Mouse (Mus musculus): Measurements from ENCODE around the gene Nrd1. TPM values are rescaled to one million over a fixed set of nuclear protein-coding genes. Genes with fewer than 3 reads are reported as not detected.

Nrd1 gene
- polyA plus RNA-seq, 1 experiment from 2014 or later = 65.1 TPM

GRCm38 (mm10) chr4:109021976-109022375, 21.5 kb downstream of the Nrd1 start:
- Histone ChIP-seq H3K9ac (replicated peaks; ENCODE audit: low read length) (no peak overlapping the region), H3K27ac (ENCODE audit: low read length) (no peak overlapping the region), H3K9me3 (ENCODE audit: low read length) (no peaks in the 10 kb centered on the region), H3K27me3 (ENCODE audit: insufficient read depth, low read length) (no peaks in the 10 kb centered on the region), H3K36me3 (ENCODE audit: insufficient read depth, low read length) (peaks cover 12% of the 10 kb centered on the region), H3K4me2 (replicated peaks; ENCODE audit: low read depth, low read length) (no peak overlapping the region), H3K4me1 (ENCODE audit: insufficient read depth, low read length) (no peaks in the 10 kb centered on the region), H3K4me3 (ENCODE audit: low read length) (no peak overlapping the region)
- no peak for ATAC-seq (ENCODE audit: low FRiP score, low TSS enrichment)
- WGBS = 68% methylated on average over 1 of the region's 1 CpGs

DNA sequence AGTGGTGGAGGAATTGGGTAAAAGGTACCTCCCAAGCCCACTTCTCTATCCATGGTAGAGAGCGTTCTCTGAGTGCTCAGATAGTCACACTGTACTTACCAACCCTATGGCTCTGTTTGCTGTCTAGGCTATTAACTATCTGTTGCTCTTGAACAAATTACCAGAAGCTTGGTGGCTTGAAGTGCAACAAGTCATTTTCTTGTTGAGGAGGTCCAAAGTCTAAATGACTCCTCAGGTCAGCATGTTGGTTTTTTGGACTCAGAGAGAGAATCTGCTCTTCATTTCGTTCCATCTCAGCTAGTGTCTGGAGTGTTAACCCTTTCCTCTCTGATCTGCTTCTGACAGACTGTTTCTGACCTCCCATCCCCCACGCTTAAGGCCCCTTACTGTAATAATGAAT, 24.6 kb downstream of the Nrd1 start:
- WGBS = 71% methylated on average over 3 of the region's 3 CpGs
- H3K4me2 ChIP-seq (replicated peaks; ENCODE audit: low read depth, low read length) = no peak overlapping the region
- no peak overlapping the region for H3K9ac ChIP-seq (replicated peaks; ENCODE audit: low read length)
- H3K36me3 ChIP-seq (ENCODE audit: insufficient read depth, low read length) = peaks cover 15% of the 10 kb centered on the region; the same call in 1 of the 2 replicates
- H3K4me1 ChIP-seq (ENCODE audit: insufficient read depth, low read length) = no peaks in the 10 kb centered on the region
- no peak overlapping the region for H3K27ac ChIP-seq (ENCODE audit: low read length)
- H3K27me3 ChIP-seq (ENCODE audit: insufficient read depth, low read length) = no peaks in the 10 kb centered on the region
- no peak for ATAC-seq (ENCODE audit: low FRiP score, low TSS enrichment)
- H3K4me3 ChIP-seq (ENCODE audit: low read length) = no peak overlapping the region
- no peaks in the 10 kb centered on the region for H3K9me3 ChIP-seq (ENCODE audit: low read length)

DNA sequence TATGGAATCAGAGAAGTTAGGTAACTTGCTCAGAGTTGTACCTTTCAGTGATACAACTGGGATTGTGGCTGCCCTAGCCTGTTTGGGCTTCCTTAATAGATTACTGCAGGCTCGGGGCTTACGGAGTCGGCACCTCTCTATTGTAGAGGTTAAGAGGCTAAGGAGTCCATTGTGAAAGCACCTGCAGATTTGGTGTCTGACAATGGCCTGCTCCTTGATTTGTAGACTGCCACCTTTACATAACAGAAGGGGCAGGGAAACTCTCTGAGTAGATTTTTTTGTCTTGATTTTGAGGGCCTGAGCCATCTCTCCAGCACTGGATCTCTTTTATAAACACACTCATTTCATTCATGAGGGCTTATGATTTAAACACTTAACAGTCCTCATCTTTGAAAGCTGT, 26.1 kb downstream of the Nrd1 start:
- Histone ChIP-seq H3K9me3 (ENCODE audit: low read length) (no peaks in the 10 kb centered on the region), H3K4me3 (ENCODE audit: low read length) (no peak overlapping the region), H3K9ac (replicated peaks; ENCODE audit: low read length) (no peak overlapping the region), H3K27me3 (ENCODE audit: insufficient read depth, low read length) (no peaks in the 10 kb centered on the region), H3K4me1 (ENCODE audit: insufficient read depth, low read length) (no peaks in the 10 kb centered on the region), H3K4me2 (replicated peaks; ENCODE audit: low read depth, low read length) (no peak overlapping the region), H3K36me3 (ENCODE audit: insufficient read depth, low read length) (peaks cover 16% of the 10 kb centered on the region; the same call in 1 of the 2 replicates), H3K27ac (ENCODE audit: low read length) (no peak overlapping the region)
- 89% methylated on average over 3 of the region's 3 CpGs for WGBS
- no peak for ATAC-seq (ENCODE audit: low FRiP score, low TSS enrichment)

DNA sequence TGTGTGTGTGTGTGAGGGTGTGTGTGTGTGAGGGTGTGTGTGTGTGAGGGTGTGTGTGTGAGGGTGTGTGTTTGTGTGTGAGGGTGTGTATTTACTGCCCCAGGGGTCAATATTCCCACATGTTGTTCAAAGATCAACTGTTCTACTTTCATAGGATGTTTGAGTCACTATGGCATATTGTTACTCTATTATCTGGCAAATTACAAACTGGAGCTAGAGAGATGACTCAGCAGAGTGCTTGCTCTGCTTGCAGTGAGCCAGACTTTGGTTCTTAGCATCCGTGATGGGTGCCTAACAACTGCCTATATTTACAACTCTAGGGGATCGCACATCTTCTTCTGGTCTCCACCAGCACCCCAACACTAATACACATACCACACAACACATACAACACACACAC, 29.4 kb downstream of the Nrd1 start:
- no peak for ATAC-seq (ENCODE audit: low FRiP score, low TSS enrichment)
- peaks cover 19% of the 10 kb centered on the region; the same call in 1 of the 2 replicates for H3K36me3 ChIP-seq (ENCODE audit: insufficient read depth, low read length)
- 99% methylated on average over 2 of the region's 2 CpGs for WGBS
- no peak overlapping the region for H3K4me3 ChIP-seq (ENCODE audit: low read length)
- no peak overlapping the region for H3K4me2 ChIP-seq (replicated peaks; ENCODE audit: low read depth, low read length)
- no peaks in the 10 kb centered on the region for H3K27me3 ChIP-seq (ENCODE audit: insufficient read depth, low read length)
- no peak overlapping the region for H3K9ac ChIP-seq (replicated peaks; ENCODE audit: low read length)
- no peaks in the 10 kb centered on the region for H3K9me3 ChIP-seq (ENCODE audit: low read length)
- no peak overlapping the region for H3K27ac ChIP-seq (ENCODE audit: low read length)
- no peaks in the 10 kb centered on the region for H3K4me1 ChIP-seq (ENCODE audit: insufficient read depth, low read length)

DNA sequence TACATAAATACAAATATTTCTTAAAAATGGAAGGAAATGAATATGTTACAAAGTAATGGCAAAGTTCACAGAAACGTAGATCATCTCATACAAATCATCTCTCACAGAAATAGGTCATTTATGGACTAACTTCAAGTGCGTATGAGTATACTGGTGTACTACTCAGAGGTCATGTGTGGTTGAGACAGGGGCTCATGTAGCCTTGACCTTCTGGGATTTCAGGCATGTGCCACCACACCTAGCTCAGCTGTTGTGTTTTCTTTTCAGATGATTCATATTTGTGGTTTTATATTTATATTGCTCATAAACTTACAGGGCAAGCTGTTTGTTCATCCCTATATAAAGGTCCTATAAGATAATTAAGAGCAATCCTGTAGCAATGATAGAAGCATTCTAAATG, 29.8 kb downstream of the Nrd1 start:
- H3K4me2 ChIP-seq (replicated peaks; ENCODE audit: low read depth, low read length) = no peak overlapping the region
- no peaks in the 10 kb centered on the region for H3K4me1 ChIP-seq (ENCODE audit: insufficient read depth, low read length)
- ATAC-seq (ENCODE audit: low FRiP score, low TSS enrichment) = no peak
- no peak overlapping the region for H3K4me3 ChIP-seq (ENCODE audit: low read length)
- H3K36me3 ChIP-seq (ENCODE audit: insufficient read depth, low read length) = peaks cover 19% of the 10 kb centered on the region; the same call in 1 of the 2 replicates
- H3K9me3 ChIP-seq (ENCODE audit: low read length) = no peaks in the 10 kb centered on the region
- WGBS = 96% methylated on average over 2 of the region's 2 CpGs
- no peak overlapping the region for H3K27ac ChIP-seq (ENCODE audit: low read length)
- no peak overlapping the region for H3K9ac ChIP-seq (replicated peaks; ENCODE audit: low read length)
- no peaks in the 10 kb centered on the region for H3K27me3 ChIP-seq (ENCODE audit: insufficient read depth, low read length)

DNA sequence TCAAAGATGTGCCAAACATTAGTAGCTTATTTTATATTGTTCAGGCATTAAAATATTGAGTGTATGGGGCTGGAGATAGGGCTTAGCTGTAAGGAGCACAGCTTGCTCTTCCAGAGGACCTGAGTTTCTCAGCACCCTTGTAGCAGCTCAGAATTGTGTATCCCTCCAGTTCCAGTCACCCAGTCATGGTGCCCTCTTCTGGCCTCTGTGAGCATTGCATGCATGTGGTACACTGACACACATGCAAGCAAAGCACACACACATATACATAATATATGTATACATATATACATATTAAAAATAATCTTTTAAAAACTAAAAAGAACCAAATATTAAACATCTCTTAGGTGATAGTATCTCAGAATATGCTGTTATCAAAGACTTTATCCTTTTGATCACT, 35.9 kb downstream of the Nrd1 start:
- no peak overlapping the region for H3K9ac ChIP-seq (replicated peaks; ENCODE audit: low read length)
- no peaks in the 10 kb centered on the region for H3K4me1 ChIP-seq (ENCODE audit: insufficient read depth, low read length)
- H3K36me3 ChIP-seq (ENCODE audit: insufficient read depth, low read length) = peaks cover 31% of the 10 kb centered on the region
- H3K4me3 ChIP-seq (ENCODE audit: low read length) = no peak overlapping the region
- H3K4me2 ChIP-seq (replicated peaks; ENCODE audit: low read depth, low read length) = no peak overlapping the region
- no peaks in the 10 kb centered on the region for H3K27me3 ChIP-seq (ENCODE audit: insufficient read depth, low read length)
- H3K27ac ChIP-seq (ENCODE audit: low read length) = no peak overlapping the region
- no peaks in the 10 kb centered on the region for H3K9me3 ChIP-seq (ENCODE audit: low read length)
- no peak for ATAC-seq (ENCODE audit: low FRiP score, low TSS enrichment)

GRCm38 (mm10) chr4:109042739-109043138, 42.3 kb downstream of the Nrd1 start:
- WGBS = 86% methylated on average over 4 of the region's 4 CpGs
- Histone ChIP-seq H3K9ac (replicated peaks; ENCODE audit: low read length) (no peak overlapping the region), H3K27ac (ENCODE audit: low read length) (no peak overlapping the region), H3K36me3 (ENCODE audit: insufficient read depth, low read length) (peaks cover 59% of the 10 kb centered on the region), H3K27me3 (ENCODE audit: insufficient read depth, low read length) (no peaks in the 10 kb centered on the region), H3K4me3 (ENCODE audit: low read length) (no peak overlapping the region), H3K4me2 (replicated peaks; ENCODE audit: low read depth, low read length) (no peak overlapping the region), H3K9me3 (ENCODE audit: low read length) (no peaks in the 10 kb centered on the region), H3K4me1 (ENCODE audit: insufficient read depth, low read length) (no peaks in the 10 kb centered on the region)
- ATAC-seq (ENCODE audit: low FRiP score, low TSS enrichment) = no peak

- WGBS = 63% methylated on average over 5 of the region's 5 CpGs
- Histone ChIP-seq H3K4me1 (ENCODE audit: insufficient read depth, low read length) (no peaks in the 10 kb centered on the region), H3K4me3 (ENCODE audit: low read length) (no peak overlapping the region), H3K9me3 (ENCODE audit: low read length) (no peaks in the 10 kb centered on the region), H3K27ac (ENCODE audit: low read length) (no peak overlapping the region), H3K4me2 (replicated peaks; ENCODE audit: low read depth, low read length) (no peak overlapping the region), H3K27me3 (ENCODE audit: insufficient read depth, low read length) (no peaks in the 10 kb centered on the region), H3K9ac (replicated peaks; ENCODE audit: low read length) (no peak overlapping the region), H3K36me3 (ENCODE audit: insufficient read depth, low read length) (peaks cover 59% of the 10 kb centered on the region)
- ATAC-seq (ENCODE audit: low FRiP score, low TSS enrichment) = no peak
Observed at GRCm38 (mm10) chr4:109043294-109043693, 42.8 kb downstream of the Nrd1 start.

DNA sequence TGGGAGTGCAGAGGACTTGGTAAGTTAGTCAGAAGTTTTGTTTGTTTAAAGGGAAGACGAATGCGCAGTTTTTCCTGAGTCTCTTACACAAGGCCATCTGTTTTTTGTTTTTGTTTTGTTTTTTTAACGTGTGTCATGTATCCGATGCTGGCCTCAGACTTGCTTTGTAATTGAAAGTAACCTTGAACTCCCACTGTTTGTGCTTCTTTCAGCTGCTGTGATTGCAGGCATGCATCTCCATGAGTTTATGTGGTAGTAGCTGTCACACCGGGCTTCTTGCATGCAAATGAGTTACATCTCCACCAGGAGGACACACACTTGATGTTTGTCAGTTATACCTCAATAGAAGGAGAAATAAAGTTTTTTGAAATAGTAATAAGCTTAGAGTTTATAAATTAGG, 43.3 kb downstream of the Nrd1 start:
- 62% methylated on average over 5 of the region's 5 CpGs for WGBS
- no peak overlapping the region for H3K4me2 ChIP-seq (replicated peaks; ENCODE audit: low read depth, low read length)
- no peaks in the 10 kb centered on the region for H3K27me3 ChIP-seq (ENCODE audit: insufficient read depth, low read length)
- no peak overlapping the region for H3K27ac ChIP-seq (ENCODE audit: low read length)
- H3K9ac ChIP-seq (replicated peaks; ENCODE audit: low read length) = no peak overlapping the region
- H3K4me1 ChIP-seq (ENCODE audit: insufficient read depth, low read length) = no peaks in the 10 kb centered on the region
- no peaks in the 10 kb centered on the region for H3K9me3 ChIP-seq (ENCODE audit: low read length)
- ATAC-seq (ENCODE audit: low FRiP score, low TSS enrichment) = no peak
- H3K36me3 ChIP-seq (ENCODE audit: insufficient read depth, low read length) = peaks cover 57% of the 10 kb centered on the region
- H3K4me3 ChIP-seq (ENCODE audit: low read length) = no peak overlapping the region

GRCm38 (mm10) chr4:109048258-109048657, 47.8 kb downstream of the Nrd1 start:
- Histone ChIP-seq H3K4me2 (replicated peaks; ENCODE audit: low read depth, low read length) (no peak overlapping the region), H3K9me3 (ENCODE audit: low read length) (no peaks in the 10 kb centered on the region), H3K36me3 (ENCODE audit: insufficient read depth, low read length) (peaks cover 51% of the 10 kb centered on the region), H3K9ac (replicated peaks; ENCODE audit: low read length) (no peak overlapping the region), H3K4me3 (ENCODE audit: low read length) (no peak overlapping the region), H3K27me3 (ENCODE audit: insufficient read depth, low read length) (no peaks in the 10 kb centered on the region), H3K4me1 (ENCODE audit: insufficient read depth, low read length) (no peaks in the 10 kb centered on the region), H3K27ac (ENCODE audit: low read length) (no peak overlapping the region)
- ATAC-seq (ENCODE audit: low FRiP score, low TSS enrichment) = no peak
- 56% methylated on average over 4 of the region's 4 CpGs for WGBS

DNA sequence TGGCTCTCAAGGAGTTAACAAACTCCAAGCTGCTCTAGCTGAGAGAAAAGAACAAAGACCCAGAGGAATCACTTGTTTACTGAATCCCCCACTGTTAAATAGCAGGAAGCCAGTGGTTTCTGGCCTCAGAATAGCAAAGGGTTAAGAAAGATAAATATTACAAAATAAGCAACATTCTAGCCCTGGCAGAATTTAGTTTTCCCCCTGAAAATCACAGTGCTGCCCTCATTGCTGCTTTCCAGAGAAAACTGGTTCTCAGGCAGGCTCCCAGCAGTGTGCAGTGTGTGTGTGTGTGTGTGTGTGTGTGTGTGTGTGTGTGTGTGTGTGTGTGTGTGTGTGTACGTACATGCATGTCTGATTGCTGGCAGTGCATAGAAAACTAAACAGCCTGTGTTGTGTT, 51.8 kb downstream of the Nrd1 start:
- ATAC-seq (ENCODE audit: low FRiP score, low TSS enrichment) = no peak
- no peak overlapping the region for H3K27ac ChIP-seq (ENCODE audit: low read length)
- no peak overlapping the region for H3K4me3 ChIP-seq (ENCODE audit: low read length)
- no peaks in the 10 kb centered on the region for H3K27me3 ChIP-seq (ENCODE audit: insufficient read depth, low read length)
- 50% methylated on average over 1 of the region's 1 CpGs for WGBS
- no peak overlapping the region for H3K9ac ChIP-seq (replicated peaks; ENCODE audit: low read length)
- H3K4me1 ChIP-seq (ENCODE audit: insufficient read depth, low read length) = no peaks in the 10 kb centered on the region
- H3K36me3 ChIP-seq (ENCODE audit: insufficient read depth, low read length) = peaks cover 51% of the 10 kb centered on the region
- no peak overlapping the region for H3K4me2 ChIP-seq (replicated peaks; ENCODE audit: low read depth, low read length)
- H3K9me3 ChIP-seq (ENCODE audit: low read length) = no peaks in the 10 kb centered on the region

Data from kidney, embryonic 16.5 days (tissue).